Comparison of ENCODE assay signal across 22 mouse cellular contexts in the genomic region with DNA sequence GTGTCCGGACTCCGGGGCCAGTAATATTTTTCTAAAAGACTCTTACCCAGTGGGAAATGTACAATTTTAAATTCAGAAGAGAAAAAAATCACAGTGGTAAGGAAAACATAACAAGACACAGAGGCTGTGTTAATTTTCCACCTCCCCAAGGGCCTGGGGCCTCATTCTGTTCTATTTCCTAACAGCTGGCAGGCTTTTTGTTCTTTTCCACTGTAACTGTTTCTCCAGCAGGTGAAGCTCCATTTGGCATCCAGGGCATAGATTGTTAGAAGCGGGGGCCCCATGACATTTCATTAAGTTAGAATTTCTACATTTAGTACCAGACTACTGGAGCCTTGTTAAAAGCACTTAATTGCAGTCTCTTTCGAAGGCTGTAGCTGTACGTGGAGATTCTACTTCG.
DNase-seq lines count a peak whose midpoint lies in the region; ATAC-seq and TF ChIP-seq lines count a peak whose summit lies in the region.
"Had no signal": no experiment of that assay in that cellular context is flagged by ENCODE, and none has a peak within 500 bp of the region (broad histone marks: within the 10 kb centered on the region; RNA-seq: fewer than 3 reads in every experiment).

No protein-coding gene starts in this region.

- H3K4me2 ChIP-seq in embryonic facial prominence, embryonic 14.5 days (ENCODE audit: low read depth, low read length) = no peak overlapping the region
- H3K4me2 ChIP-seq in hindbrain, embryonic 16.5 days (ENCODE audit: low read length) = no peak overlapping the region
- H3K4me2 ChIP-seq in hindbrain, embryonic 11.5 days (replicated peaks; ENCODE audit: low read depth, low read length) = no peak overlapping the region
- H3K4me2 ChIP-seq in midbrain, postnatal 0 days (ENCODE audit: low read depth, low read length, poor library complexity, severe bottlenecking) = no peak overlapping the region
- H3K4me2 ChIP-seq: embryonic facial prominence, embryonic 15.5 days; forebrain, embryonic 12.5 days; heart, embryonic 11.5 days had no signal

- no peak for TF ChIP-seq CTCF in midbrain, postnatal 0 days (IDR thresholded peaks at IDR 0.05)

- ATAC-seq in embryonic facial prominence, embryonic 14.5 days (ENCODE audit: low read depth) = no peak
- ATAC-seq in hindbrain, embryonic 16.5 days = peak; percentile 60; the same call in 1 of the 2 replicates
- no peak for ATAC-seq in hindbrain, embryonic 11.5 days (ENCODE audit: low FRiP score)
- ATAC-seq in midbrain, postnatal 0 days (ENCODE audit: low FRiP score) = no peak
- ATAC-seq: activated CD4-positive, CD25-positive, alpha-beta regulatory T cell, adult 4 months; forebrain, embryonic 16.5 days; intestine, postnatal 0 days had no signal

- no peaks in the 10 kb centered on the region for H3K4me1 ChIP-seq in embryonic facial prominence, embryonic 14.5 days (ENCODE audit: control insufficient read depth, insufficient read depth, low read length)
- H3K4me1 ChIP-seq in embryonic facial prominence, embryonic 10.5 days = no peaks in the 10 kb centered on the region
- no peaks in the 10 kb centered on the region for H3K4me1 ChIP-seq in hindbrain, embryonic 16.5 days (ENCODE audit: control insufficient read depth, insufficient read depth, low read depth, low read length)
- H3K4me1 ChIP-seq in hindbrain, embryonic 11.5 days (replicated peaks; ENCODE audit: control insufficient read depth, insufficient read depth, low read length) = no peaks in the 10 kb centered on the region
- no peaks in the 10 kb centered on the region for H3K4me1 ChIP-seq in midbrain, postnatal 0 days (ENCODE audit: insufficient read depth, low read length)
- no peaks in the 10 kb centered on the region for H3K4me1 ChIP-seq in midbrain, embryonic 10.5 days
- H3K4me1 ChIP-seq: embryonic facial prominence, embryonic 15.5 days; forebrain, embryonic 12.5 days had no signal

- DNase-seq in embryonic facial prominence, embryonic 14.5 days (ENCODE audit: low spot score) = peak; percentile 16
- DNase-seq in embryonic facial prominence, embryonic 10.5 days (ENCODE audit: low spot score) = no peak
- DNase-seq in hindbrain, embryonic 11.5 days (ENCODE audit: low spot score) = no peak
- peak; percentile 30 for DNase-seq in midbrain, postnatal 0 days (ENCODE audit: low spot score)
- no peak for DNase-seq in midbrain, embryonic 10.5 days (ENCODE audit: low spot score)
- DNase-seq in forelimb bud, embryonic 11.5 days (ENCODE audit: low read depth, low spot score) = peak; percentile 1
- no peak for DNase-seq in right cerebral cortex, postnatal 25 days
- DNase-seq: adrenal gland, adult 8-10 months; adrenal gland, postnatal 25 days; cerebellum, adult 11 months; cerebellum, adult 9-11 months; cerebellum, postnatal 25 days; gastrocnemius, adult 2 months; gastrocnemius, postnatal 14 days; heart, adult 11 months had no signal

- H3K9me3 ChIP-seq in embryonic facial prominence, embryonic 14.5 days (ENCODE audit: control insufficient read depth, low read length) = no peaks in the 10 kb centered on the region
- no peaks in the 10 kb centered on the region for H3K9me3 ChIP-seq in embryonic facial prominence, embryonic 10.5 days
- no peaks in the 10 kb centered on the region for H3K9me3 ChIP-seq in hindbrain, embryonic 16.5 days (ENCODE audit: control insufficient read depth, low read length)
- H3K9me3 ChIP-seq in hindbrain, embryonic 11.5 days (ENCODE audit: control insufficient read depth, low read length) = no peaks in the 10 kb centered on the region
- no peaks in the 10 kb centered on the region for H3K9me3 ChIP-seq in midbrain, postnatal 0 days (ENCODE audit: low read length)
- no peaks in the 10 kb centered on the region for H3K9me3 ChIP-seq in midbrain, embryonic 10.5 days (replicated peaks)
- H3K9me3 ChIP-seq: embryonic facial prominence, embryonic 15.5 days; forebrain, embryonic 12.5 days had no signal

- no peaks in the 10 kb centered on the region for H3K27me3 ChIP-seq in embryonic facial prominence, embryonic 14.5 days (replicated peaks; ENCODE audit: control insufficient read depth, insufficient read depth, low read length)
- H3K27me3 ChIP-seq in embryonic facial prominence, embryonic 10.5 days (replicated peaks; ENCODE audit: low read depth, poor library complexity, severe bottlenecking) = no peaks in the 10 kb centered on the region
- H3K27me3 ChIP-seq in hindbrain, embryonic 16.5 days (replicated peaks; ENCODE audit: control insufficient read depth, insufficient read depth, low read length) = no peaks in the 10 kb centered on the region
- H3K27me3 ChIP-seq in hindbrain, embryonic 11.5 days (ENCODE audit: control insufficient read depth, insufficient read depth, low read length) = no peaks in the 10 kb centered on the region
- H3K27me3 ChIP-seq in midbrain, postnatal 0 days (ENCODE audit: insufficient read depth, low read length) = no peaks in the 10 kb centered on the region
- no peaks in the 10 kb centered on the region for H3K27me3 ChIP-seq in midbrain, embryonic 10.5 days (ENCODE audit: low read depth, poor library complexity, severe bottlenecking)
- H3K27me3 ChIP-seq: embryonic facial prominence, embryonic 15.5 days; forebrain, embryonic 12.5 days had no signal

- WGBS in embryonic facial prominence, embryonic 14.5 days = 59% methylated on average over 6 of the region's 6 CpGs
- whole genome bisulfite sequencing in embryonic facial prominence, embryonic 10.5 days = 87% methylated on average over 6 of the region's 6 CpGs
- WGBS in hindbrain, embryonic 16.5 days = 57% methylated on average over 6 of the region's 6 CpGs
- 82% methylated on average over 6 of the region's 6 CpGs for WGBS in hindbrain, embryonic 11.5 days
- WGBS in midbrain, postnatal 0 days = 63% methylated on average over 6 of the region's 6 CpGs
- 84% methylated on average over 6 of the region's 6 CpGs for WGBS in midbrain, embryonic 10.5 days

- no peak overlapping the region for H3K9ac ChIP-seq in embryonic facial prominence, embryonic 14.5 days (ENCODE audit: low read depth, low read length)
- no peak overlapping the region for H3K9ac ChIP-seq in hindbrain, embryonic 16.5 days (ENCODE audit: low read depth, low read length)
- no peak overlapping the region for H3K9ac ChIP-seq in hindbrain, embryonic 11.5 days (ENCODE audit: low read depth, low read length)
- H3K9ac ChIP-seq in midbrain, postnatal 0 days (replicated peaks; ENCODE audit: low read length, poor library complexity, severe bottlenecking) = no peak overlapping the region
- H3K9ac ChIP-seq: embryonic facial prominence, embryonic 15.5 days; forebrain, embryonic 12.5 days had no signal

- no peaks in the 10 kb centered on the region for H3K36me3 ChIP-seq in embryonic facial prominence, embryonic 14.5 days (ENCODE audit: control insufficient read depth, insufficient read depth, low read length)
- H3K36me3 ChIP-seq in embryonic facial prominence, embryonic 10.5 days (replicated peaks) = no peaks in the 10 kb centered on the region
- H3K36me3 ChIP-seq in hindbrain, embryonic 16.5 days (ENCODE audit: control insufficient read depth, insufficient read depth, low read length) = no peaks in the 10 kb centered on the region
- no peaks in the 10 kb centered on the region for H3K36me3 ChIP-seq in hindbrain, embryonic 11.5 days (ENCODE audit: control insufficient read depth, insufficient read depth, low read length)
- H3K36me3 ChIP-seq in midbrain, postnatal 0 days (ENCODE audit: insufficient read depth, low read length) = no peaks in the 10 kb centered on the region
- no peaks in the 10 kb centered on the region for H3K36me3 ChIP-seq in midbrain, embryonic 10.5 days
- H3K36me3 ChIP-seq: embryonic facial prominence, embryonic 15.5 days; forebrain, embryonic 12.5 days had no signal

- H3K4me3 ChIP-seq in embryonic facial prominence, embryonic 14.5 days (ENCODE audit: low read depth, low read length) = no peak overlapping the region
- no peak overlapping the region for H3K4me3 ChIP-seq in embryonic facial prominence, embryonic 10.5 days
- no peak overlapping the region for H3K4me3 ChIP-seq in hindbrain, embryonic 16.5 days (ENCODE audit: low read length)
- H3K4me3 ChIP-seq in hindbrain, embryonic 11.5 days (ENCODE audit: low read depth, low read length) = no peak overlapping the region
- H3K4me3 ChIP-seq in midbrain, postnatal 0 days (ENCODE audit: low read depth, low read length) = no peak overlapping the region
- no peak overlapping the region for H3K4me3 ChIP-seq in midbrain, embryonic 10.5 days
- H3K4me3 ChIP-seq: embryonic facial prominence, embryonic 15.5 days; forebrain, embryonic 12.5 days; gastrocnemius, adult 2 months had no signal

- H3K27ac ChIP-seq in embryonic facial prominence, embryonic 14.5 days (replicated peaks; ENCODE audit: low read depth, low read length) = no peak overlapping the region
- no peak overlapping the region for H3K27ac ChIP-seq in embryonic facial prominence, embryonic 10.5 days (replicated peaks)
- H3K27ac ChIP-seq in hindbrain, embryonic 16.5 days (ENCODE audit: low read depth, low read length) = no peak overlapping the region
- no peak overlapping the region for H3K27ac ChIP-seq in hindbrain, embryonic 11.5 days (ENCODE audit: low read depth, low read length)
- no peak overlapping the region for H3K27ac ChIP-seq in midbrain, postnatal 0 days (ENCODE audit: low read depth, low read length)
- no peak overlapping the region for H3K27ac ChIP-seq in midbrain, embryonic 10.5 days (replicated peaks)
- H3K27ac ChIP-seq: embryonic facial prominence, embryonic 15.5 days; forebrain, embryonic 12.5 days; gastrocnemius, adult 2 months had no signal

Comparison
In these comparisons a context has a peak if more than half of its experiments do, and no peak if none do; other contexts are left out.
1. DNase-seq: peak in embryonic facial prominence, embryonic 14.5 days (single experiment), midbrain, postnatal 0 days (single experiment) and forelimb bud, embryonic 11.5 days (single experiment); none in embryonic facial prominence, embryonic 10.5 days (single experiment), hindbrain, embryonic 11.5 days (single experiment), midbrain, embryonic 10.5 days (single experiment) and right cerebral cortex, postnatal 25 days (single experiment).